Mouse (Mus musculus) megakaryocyte, embryonic 14.5 days (primary cell): Measurements from ENCODE around the gene Sap30. TPM values are rescaled to one million over a fixed set of nuclear protein-coding genes. Genes with fewer than 3 reads are reported as not detected.
"Not testable (repeated sequence)": the region's sequence is repeated elsewhere in the genome, so short reads cannot be mapped to it uniquely, and the experiment has no call there.

ENCODE experiments used
- H3K27me3 ChIP-seq: replicated peaks from 2 replicates; pipeline ENCODE3; 2012; ENCODE audit warnings: inconsistent platforms
- H3K36me3 ChIP-seq: replicated peaks from 2 replicates; pipeline ENCODE3; 2012; ENCODE audit warnings: low read length, inconsistent platforms, mixed read lengths
- H3K4me1 ChIP-seq: 2 replicates; pipeline ENCODE4 v1.6.1; 2012; ENCODE audit warnings: inconsistent platforms
- H3K4me3 ChIP-seq: replicated peaks from 2 replicates; pipeline ENCODE3; 2012; ENCODE audit warnings: moderate library complexity, mild to moderate bottlenecking, inconsistent platforms
- H3K9me3 ChIP-seq: 2 replicates; pipeline ENCODE4 v1.6.1; 2012; ENCODE audit warnings: inconsistent platforms
- FLI1 ChIP-seq: IDR thresholded peaks from 2 replicates; pipeline ENCODE4 v1.6.1; 2012; ENCODE audit warnings: low read length, inconsistent platforms, mixed read lengths
- GATA1 ChIP-seq: IDR thresholded peaks from 3 replicates; pipeline ENCODE4 v1.6.1; 2012; ENCODE audit warnings: mixed read lengths, low read length, inconsistent platforms, borderline replicate concordance
- polyA plus RNA-seq: library from polyadenylated mRNA; stranded (reverse); fragments of >175 nt; gene quantifications from 2 replicates; pipeline ENCODE4 v1.2.3, GENCODE M21; 2012; ENCODE audit warnings: low replicate concordance; ENCODE audit not compliant: insufficient read depth

The Sap30 gene
- polyA plus RNA-seq, result 20.8 and 44.3 TPM in 2 replicates

DNA sequence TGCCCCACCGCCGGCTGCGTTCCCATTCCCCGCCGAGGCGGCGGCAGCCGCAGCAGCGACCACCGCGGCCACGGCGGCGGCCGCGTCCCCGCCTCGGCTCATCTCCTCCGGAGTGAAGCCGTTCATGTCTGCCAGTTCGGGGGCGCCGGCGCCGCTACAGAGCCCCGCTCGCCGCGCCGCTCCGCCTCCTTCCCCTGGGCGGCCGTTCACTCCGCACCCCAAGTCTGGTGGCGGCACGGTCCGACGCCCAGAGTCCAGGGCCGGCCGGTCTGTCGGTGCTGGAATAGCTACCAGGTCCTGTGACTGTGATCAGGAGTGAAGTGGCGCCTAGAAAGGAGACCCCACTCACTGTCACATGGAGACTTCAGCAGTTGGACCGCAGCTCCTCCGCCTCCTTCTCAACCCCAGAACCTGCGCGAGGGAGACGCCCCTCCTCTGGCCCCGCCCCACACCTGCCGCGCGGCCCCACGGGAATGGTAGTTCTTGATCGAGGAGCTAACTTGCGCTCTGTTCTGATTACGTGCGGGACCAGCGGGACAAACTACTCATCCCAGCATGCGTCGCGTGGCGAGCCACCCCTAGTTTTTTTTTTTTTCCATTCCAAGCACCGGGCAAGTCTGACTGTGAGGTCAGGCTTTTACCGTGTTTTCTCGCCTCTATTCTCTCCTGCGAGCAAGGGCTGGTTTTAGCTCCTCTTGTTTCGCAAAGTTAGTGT is at the start of gene Sap30:
Gene Sap30 (minus strand): TSS at position 420 of the 715 bp plus-strand sequence.
- Histone ChIP-seq H3K36me3 (peaks cover 32% of the 10 kb centered on the region), H3K4me3 (peak within 1 kb of the TSS; percentile 100), H3K27me3 (no peaks in the 10 kb centered on the region), H3K9me3 (no peaks in the 10 kb centered on the region), H3K4me1 (peaks cover 23% of the 10 kb centered on the region)
- TF ChIP-seq GATA1 (no peak), FLI1 (no peak)

GRCm38 (mm10) chr8:57536167-57536566 is 48.5 kb upstream of the Sap30 start:
- TF ChIP-seq FLI1 (no peak), GATA1 (no peak)
- Histone ChIP-seq H3K36me3 (peaks cover 76% of the 10 kb centered on the region), H3K4me1 (peaks cover 44% of the 10 kb centered on the region), H3K4me3 (peak overlapping the region; percentile 50), H3K9me3 (peaks cover 7% of the 10 kb centered on the region), H3K27me3 (no peaks in the 10 kb centered on the region)

DNA sequence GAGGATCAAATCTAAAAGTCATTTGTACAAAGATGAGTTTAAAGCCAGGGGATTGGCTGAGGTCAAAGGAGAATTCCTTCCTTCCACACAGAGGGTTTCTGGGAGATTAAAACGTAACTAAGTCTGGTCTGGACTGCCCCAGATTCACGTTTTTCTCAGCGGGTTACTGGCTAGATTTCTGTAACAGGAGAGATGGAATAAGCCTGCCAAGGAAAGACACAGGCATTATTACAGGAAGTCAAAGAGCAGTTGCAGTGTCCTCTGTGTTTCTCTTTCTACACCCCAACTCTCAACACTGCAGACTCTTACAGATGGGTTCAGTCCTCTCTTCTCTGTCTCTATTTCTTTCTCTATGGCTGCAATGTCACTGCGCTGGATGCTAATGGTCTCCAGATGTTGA is 46.8 kb upstream of the Sap30 start:
- H3K9me3 ChIP-seq, result peaks cover 7% of the 10 kb centered on the region
- no peak overlapping the region for H3K4me3 ChIP-seq
- H3K4me1 ChIP-seq, result peaks cover 41% of the 10 kb centered on the region
- TF ChIP-seq FLI1 (no peak), GATA1 (no peak)
- H3K36me3 ChIP-seq, result peaks cover 88% of the 10 kb centered on the region
- no peaks in the 10 kb centered on the region for H3K27me3 ChIP-seq

- Histone ChIP-seq H3K4me1 (peaks cover 41% of the 10 kb centered on the region), H3K9me3 (peaks cover 7% of the 10 kb centered on the region), H3K36me3 (peaks cover 84% of the 10 kb centered on the region), H3K4me3 (no peak overlapping the region), H3K27me3 (no peaks in the 10 kb centered on the region)
- no peak for TF ChIP-seq GATA1
- TF ChIP-seq FLI1, result no peak
Observed at GRCm38 (mm10) chr8:57533106-57533505, 45.4 kb upstream of the Sap30 start.

GRCm38 (mm10) chr8:57532223-57532622 is 44.6 kb upstream of the Sap30 start:
- Histone ChIP-seq H3K36me3 (peaks cover 84% of the 10 kb centered on the region), H3K4me1 (peaks cover 41% of the 10 kb centered on the region), H3K9me3 (peaks cover 7% of the 10 kb centered on the region), H3K4me3 (no peak overlapping the region), H3K27me3 (no peaks in the 10 kb centered on the region)
- TF ChIP-seq GATA1 (no peak), FLI1 (no peak)

DNA sequence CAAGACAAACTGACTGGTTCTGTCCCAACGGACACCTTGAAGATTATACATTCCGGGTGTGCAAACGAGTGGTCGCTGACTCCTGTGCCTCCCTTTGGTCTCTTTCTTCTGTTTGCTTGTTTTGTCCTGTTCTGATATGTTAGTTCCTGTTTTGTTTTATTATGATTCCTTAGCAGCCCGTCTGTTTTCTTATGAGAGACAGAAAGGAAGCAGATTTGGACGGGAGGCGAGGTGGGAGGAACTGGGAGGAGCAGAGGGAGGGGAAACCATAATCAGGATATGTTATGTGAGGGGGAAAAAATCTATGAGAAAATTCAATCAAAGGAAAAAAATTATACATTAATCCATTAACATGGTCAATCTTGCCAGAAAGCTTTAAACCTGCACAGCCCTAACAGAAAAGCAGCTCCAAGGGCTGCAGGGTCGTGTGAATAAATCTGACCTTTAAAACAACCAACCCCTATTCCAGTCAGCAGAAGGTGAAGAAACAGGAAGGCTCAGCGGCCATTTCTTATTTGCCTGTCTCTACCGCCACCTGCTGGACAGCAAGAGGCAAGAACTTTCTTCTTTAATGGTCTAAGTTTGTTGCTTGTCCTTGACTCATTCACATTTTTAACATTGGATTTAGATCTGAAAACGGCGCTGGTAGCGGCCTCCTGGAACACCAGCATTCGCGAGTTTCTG is 43.1 kb upstream of the Sap30 start:
- TF ChIP-seq FLI1, result no peak
- no peak for TF ChIP-seq GATA1
- H3K9me3 ChIP-seq, result peaks cover 7% of the 10 kb centered on the region
- H3K4me3 ChIP-seq, result no peak overlapping the region
- H3K27me3 ChIP-seq, result no peaks in the 10 kb centered on the region
- peaks cover 84% of the 10 kb centered on the region for H3K36me3 ChIP-seq
- H3K4me1 ChIP-seq, result peaks cover 31% of the 10 kb centered on the region

- Histone ChIP-seq H3K27me3 (no peaks in the 10 kb centered on the region), H3K4me1 (peaks cover 27% of the 10 kb centered on the region), H3K9me3 (peaks cover 4% of the 10 kb centered on the region), H3K36me3 (peaks cover 84% of the 10 kb centered on the region), H3K4me3 (no peak overlapping the region)
- TF ChIP-seq FLI1, result no peak
- TF ChIP-seq GATA1, result no peak
Observed at GRCm38 (mm10) chr8:57530238-57530637, 42.6 kb upstream of the Sap30 start.

GRCm38 (mm10) chr8:57528036-57528435 is 40.4 kb upstream of the Sap30 start:
- peaks cover 69% of the 10 kb centered on the region for H3K36me3 ChIP-seq
- no peak overlapping the region for H3K4me3 ChIP-seq
- TF ChIP-seq FLI1, result no peak
- no peak for TF ChIP-seq GATA1
- peaks cover 20% of the 10 kb centered on the region for H3K4me1 ChIP-seq
- H3K27me3 ChIP-seq, result no peaks in the 10 kb centered on the region
- no peaks in the 10 kb centered on the region for H3K9me3 ChIP-seq

GRCm38 (mm10) chr8:57520186-57520786 is 32.6 kb upstream of the Sap30 start:
- no peaks in the 10 kb centered on the region for H3K9me3 ChIP-seq
- no peak overlapping the region for H3K4me3 ChIP-seq
- H3K36me3 ChIP-seq, result peaks cover 71% of the 10 kb centered on the region
- H3K27me3 ChIP-seq, result no peaks in the 10 kb centered on the region
- peaks cover 4% of the 10 kb centered on the region; the same call in 1 of the 2 replicates for H3K4me1 ChIP-seq
- no peak for TF ChIP-seq FLI1

DNA sequence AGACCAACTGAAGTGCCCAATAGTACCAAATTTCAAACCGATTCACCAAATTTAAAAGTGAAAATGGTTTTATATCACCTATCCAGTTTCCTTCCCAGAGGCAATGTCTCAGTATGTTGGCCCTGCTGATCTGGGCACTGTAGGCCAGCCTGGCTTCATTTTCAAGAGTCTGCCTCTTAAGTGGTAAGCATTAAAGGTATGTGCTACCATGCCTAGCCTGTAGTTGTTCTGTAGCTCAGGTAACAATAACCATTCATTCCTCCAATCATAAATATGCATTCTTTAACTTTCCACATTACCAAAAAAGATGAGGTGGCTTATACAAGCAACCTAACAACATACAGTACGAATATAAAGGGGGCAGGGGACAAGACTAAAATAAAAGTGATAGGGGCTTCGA is 30.1 kb upstream of the Sap30 start:
- Histone ChIP-seq H3K9me3 (no peaks in the 10 kb centered on the region), H3K4me3 (no peak overlapping the region), H3K4me1 (peaks cover 13% of the 10 kb centered on the region), H3K27me3 (no peaks in the 10 kb centered on the region), H3K36me3 (peaks cover 81% of the 10 kb centered on the region)
- TF ChIP-seq FLI1 (no peak), GATA1 (no peak)

GRCm38 (mm10) chr8:57516685-57517084 is 29.0 kb upstream of the Sap30 start:
- not testable (repeated sequence) for H3K9me3 ChIP-seq, H3K4me3 ChIP-seq, H3K27me3 ChIP-seq
- H3K36me3 ChIP-seq, result peaks cover 71% of the 10 kb centered on the region
- H3K4me1 ChIP-seq, result peaks cover 13% of the 10 kb centered on the region

DNA sequence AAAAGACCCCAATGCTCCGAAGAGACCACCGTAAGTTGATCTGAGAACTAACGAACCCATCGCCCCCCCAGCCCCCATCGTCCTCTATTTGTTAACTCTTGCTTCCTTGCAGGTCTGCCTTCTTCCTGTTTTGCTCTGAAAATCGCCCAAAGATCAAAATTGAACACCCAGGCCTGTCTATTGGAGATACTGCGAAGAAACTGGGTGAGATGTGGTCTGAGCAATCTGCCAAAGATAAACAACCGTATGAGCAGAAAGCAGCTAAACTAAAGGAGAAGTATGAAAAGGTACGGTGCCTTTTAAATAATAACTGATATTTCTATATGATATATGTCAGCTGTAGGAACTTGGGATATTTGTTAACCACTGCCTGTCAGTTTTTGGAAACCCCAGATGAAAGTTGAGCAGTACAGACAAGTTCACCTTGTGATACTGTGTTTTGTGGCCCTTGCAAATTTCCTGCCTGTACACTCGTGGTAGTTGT is 25.6 kb upstream of the Sap30 start:
- not testable (repeated sequence) for H3K27me3 ChIP-seq, H3K9me3 ChIP-seq
- H3K36me3 ChIP-seq, result peaks cover 48% of the 10 kb centered on the region
- peak overlapping the region; percentile 97 for H3K4me3 ChIP-seq
- H3K4me1 ChIP-seq, result peaks cover 28% of the 10 kb centered on the region
